Mouse (Mus musculus) testis, adult 2 months (tissue): ENCODE data around the gene Tmem246.
A peak's percentile ranks its signal among the peaks of the same experiment; 100 is the strongest.

ENCODE experiments used
- CTCF ChIP-seq: fragments of 200-500 bp; IDR thresholded peaks from 2 replicates; pipeline ENCODE4 v1.5.1; 2012; ENCODE audit warnings: low read depth, mild to moderate bottlenecking, inconsistent platforms, low read length, moderate library complexity; ENCODE audit not compliant: control insufficient read depth, insufficient read depth, insufficient replicate concordance
- POLR2A ChIP-seq: fragments of 200-500 bp; IDR thresholded peaks from 2 replicates; pipeline ENCODE4 v1.6.1; 2012; ENCODE audit warnings: low read depth, mild to moderate bottlenecking, inconsistent platforms, low read length, moderate library complexity; ENCODE audit not compliant: control insufficient read depth

DNA sequence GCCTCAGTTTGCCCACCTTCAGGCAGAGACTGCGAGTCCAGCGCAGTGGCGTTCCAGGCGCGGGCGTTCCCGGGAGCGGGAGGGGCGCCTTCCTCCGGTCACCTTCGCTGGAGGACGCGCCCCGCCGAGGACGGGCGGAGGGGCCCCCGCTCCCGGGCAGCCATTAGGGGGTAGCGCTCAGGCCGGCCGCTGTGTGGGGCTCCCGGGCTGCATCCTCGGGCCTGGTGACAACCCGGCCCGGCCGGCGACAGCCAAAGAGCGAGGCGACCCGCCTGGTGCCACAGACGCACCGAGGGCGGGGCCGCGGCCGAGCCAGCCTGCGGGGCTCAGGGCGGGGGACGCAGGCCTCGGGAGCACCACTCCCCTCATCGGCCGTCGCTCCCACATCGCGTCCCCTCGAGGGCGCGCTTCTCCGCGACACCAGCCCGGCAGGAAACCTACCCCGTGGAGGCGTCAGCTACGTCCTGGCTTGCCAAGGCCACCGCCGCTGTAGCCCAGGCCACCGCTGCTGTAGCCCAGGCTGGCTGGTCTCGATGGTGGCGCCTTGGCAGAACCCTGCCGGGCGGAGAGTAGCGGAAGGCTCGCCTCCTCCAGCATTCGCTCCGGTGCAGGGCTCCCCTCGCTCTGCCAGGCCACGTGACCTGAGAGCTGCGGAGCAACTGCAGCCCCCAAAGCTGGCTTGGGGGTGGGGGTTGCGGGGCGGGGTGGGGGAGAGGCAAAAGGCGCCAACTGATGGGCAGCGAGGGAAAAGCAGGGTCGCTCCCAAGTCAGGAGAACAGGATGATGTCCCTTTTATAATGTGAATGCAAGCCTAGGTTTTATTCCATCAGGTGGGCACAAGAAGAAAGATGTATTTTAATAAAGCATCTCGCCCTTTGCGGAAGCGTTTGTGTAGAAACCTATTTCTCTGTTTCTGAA lies at the start of gene Tmem246:
- no peak for TF ChIP-seq CTCF
- peak; percentile 24; the same call in 1 of the 2 replicates for TF ChIP-seq POLR2A
